Mouse (Mus musculus): ENCODE data around the gene Stn1.

Gene Stn1

DNA sequence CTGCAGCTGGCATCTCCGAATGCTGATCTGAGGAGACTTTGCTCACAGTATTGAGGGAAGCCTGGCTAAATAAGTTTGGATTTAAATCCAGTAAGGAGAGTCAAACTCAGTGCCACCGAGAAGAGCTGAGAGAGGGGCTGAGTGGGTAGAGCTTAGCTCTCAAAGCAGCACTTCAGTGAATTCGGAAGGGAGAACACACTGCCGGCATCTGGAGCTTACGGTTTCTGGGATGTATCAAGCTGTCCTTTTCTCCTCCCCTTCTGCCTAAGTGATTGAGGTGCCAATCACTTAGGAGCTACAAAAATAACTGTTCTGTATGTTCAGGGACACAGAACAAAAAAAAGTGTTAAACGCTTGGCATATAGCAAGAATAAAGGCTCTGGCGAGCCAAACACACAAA is 5.1 kb upstream of the Stn1 start:
- DNase-seq (ENCODE audit: low spot score in 2 of 2), result no peak

DNA sequence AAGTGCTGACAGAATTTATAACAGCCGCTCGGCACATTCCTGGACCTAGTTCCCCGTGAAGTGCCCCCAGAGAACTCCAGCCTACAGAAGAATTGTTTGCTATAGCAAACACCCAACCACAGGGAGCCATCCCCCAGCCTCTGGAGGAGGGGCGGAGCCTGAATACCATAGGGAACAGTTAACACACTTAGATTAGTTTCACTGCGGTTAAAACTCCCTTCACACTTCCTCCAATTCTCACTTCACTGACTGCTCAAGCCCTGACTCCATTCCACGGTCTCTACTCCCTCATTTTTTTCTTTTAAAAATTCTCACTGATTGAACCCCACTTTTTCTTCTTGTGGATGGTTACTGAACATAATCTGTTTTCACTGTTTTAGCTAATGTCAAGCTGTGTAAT is 1.5 kb upstream of the Stn1 start:
- DNase-seq (ENCODE audit: low spot score in 2 of 2), result peak; percentile 69 to 75

DNA sequence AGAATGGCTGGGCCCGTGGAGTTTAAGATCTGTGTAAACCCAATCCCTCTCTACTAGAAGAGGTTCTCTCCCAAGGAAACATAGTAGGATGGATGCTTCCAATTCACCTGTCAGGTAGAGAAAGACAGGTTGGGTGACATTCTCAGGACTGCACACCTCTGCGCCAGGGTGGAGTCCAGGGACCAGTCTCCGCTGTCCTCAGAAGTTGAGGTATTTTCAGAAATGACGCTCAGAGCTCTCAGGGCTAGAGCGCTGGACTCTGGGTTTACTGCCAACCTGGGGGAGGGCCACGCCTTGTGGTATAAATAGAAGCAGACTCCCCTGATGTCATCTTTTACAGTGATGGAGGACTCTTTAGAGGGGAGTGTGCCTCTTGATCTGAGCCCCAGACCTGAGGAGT is 572 bp upstream of the Stn1 start:
- DNase-seq (ENCODE audit: low spot score in 2 of 2), result no peak

DNA sequence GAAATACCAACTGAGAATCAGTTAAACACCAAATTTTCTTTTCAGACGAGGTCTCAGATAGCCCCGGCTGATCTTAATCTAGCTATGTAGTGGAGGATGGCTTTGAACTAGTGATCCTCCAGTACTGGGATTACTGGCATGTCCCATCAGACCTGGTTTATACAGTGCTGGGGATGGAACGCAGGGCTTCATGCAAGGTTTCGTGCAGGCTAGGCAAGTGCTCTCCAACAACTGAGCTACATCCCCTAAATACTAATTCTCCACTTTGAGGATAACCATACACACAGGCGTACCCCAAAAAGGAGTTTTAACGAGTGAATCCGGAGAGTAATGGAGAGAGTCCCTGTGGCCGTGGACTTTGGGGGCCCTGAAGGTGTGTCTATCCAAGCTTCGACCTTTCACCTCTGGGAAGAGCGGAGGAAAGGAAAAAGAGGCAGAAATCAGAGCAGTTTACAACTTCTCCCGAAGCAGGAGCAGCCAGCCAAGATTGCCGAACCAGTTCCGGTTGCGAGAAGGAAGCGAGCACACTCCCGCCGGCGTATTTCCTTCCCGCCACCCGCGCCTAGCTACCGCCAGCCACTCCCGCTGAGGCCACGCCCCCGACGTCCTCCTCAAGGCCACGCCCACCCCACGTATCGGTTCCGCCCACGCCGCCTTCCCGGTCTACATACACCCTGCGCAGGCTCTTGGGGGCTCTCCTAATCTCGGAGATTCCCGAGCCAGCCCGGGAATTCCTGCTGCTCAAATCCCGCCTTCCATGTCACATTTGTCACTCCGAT is 597 bp downstream of the Stn1 start:
- peak; percentile 96 for DNase-seq (ENCODE audit: low spot score in 2 of 2)

DNA sequence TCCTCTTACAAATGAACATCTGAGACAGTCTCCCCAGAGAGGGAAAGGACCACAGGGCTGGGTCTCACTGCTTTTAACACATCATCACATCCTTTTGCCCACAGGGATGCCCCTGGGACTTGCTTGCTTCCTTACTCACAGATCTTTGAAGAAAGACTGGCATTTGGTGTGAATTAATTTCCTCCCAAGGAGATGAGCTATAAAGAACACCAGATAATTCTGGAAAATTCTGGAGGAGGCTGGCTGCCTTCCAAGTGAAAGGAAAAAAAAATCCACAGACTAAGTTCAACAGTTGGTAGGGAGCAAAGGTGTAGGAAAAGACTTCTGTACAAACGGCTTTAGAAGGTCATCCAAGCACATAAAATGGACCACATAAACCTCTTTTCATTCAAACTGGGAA is 3.2 kb downstream of the Stn1 start:
- no peak for DNase-seq (ENCODE audit: low spot score in 2 of 2)

DNA sequence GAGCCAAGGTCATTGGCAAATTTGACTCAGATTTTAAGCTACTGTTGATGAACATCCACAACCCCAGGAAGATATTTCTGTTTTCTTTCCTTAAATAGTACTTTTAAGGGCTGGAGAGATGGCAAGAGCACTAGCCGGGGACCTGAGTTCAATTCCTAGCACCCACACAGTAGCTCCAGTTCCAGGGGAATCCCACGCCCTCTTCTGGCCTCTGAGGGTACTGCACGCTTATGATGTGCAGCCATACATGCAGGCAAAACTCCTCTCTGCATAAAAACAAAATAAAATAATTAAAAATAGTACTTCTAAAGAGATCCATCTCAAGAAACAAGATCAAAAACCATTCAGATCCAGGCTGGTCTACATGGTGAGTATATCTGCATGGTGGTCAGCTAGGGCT is 4.9 kb downstream of the Stn1 start:
- DNase-seq (ENCODE audit: low spot score in 2 of 2), result no peak

DNA sequence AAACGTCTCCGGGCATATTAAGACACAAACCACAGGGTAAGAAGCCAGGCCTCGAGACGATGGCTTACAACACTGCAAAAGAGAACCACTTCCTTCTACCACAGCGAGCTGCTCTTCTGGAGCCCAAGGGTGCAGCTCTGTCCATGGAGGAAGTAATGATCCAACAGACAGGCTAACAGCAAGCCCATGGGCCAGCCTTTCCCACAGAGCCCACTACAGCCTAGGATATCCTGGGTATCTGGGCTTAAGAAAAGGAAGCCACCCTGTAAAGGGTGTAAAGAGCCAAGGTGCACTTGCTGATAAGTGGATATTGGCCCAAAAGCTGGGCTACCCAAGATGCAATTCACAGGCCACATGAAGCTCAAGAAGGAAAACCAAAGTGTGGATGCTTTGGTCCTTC is 6.0 kb downstream of the Stn1 start:
- DNase-seq (ENCODE audit: low spot score in 2 of 2), result no peak

DNA sequence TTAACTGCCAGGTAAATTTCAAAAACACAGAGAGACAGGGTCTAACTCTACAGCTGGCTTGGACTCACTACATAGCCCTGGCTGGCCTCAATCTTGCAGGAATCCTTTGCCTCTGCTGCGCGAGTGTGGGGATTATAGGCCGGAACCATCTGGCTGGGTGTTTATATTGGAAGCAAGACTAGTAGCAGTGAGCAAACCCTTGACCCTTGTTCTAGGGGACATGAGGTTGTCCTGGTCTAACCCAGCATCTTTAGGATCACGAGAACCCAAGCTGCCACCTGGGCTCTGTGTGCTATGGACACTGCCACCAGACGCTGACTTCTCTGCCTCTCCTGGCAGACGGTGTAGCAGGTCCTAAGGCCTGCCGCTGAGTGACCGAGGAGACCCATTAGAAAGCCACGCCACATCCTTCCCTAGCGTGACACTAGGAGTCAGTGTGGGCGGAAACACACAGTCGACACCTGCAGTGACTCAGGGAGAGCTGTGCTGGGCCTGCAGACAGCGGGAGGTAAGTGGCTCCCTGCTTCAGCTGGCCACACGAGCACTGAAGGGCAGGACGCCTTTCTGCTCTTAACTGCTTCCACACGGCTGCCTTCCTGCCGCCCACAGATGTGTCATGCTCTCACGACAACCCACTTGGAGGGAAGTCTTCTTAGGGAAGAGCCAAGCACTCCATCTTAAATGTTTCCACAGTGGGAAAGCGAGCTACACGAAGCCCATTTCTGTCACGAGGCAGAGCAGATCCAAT is 10.9 kb downstream of the Stn1 start:
- DNase-seq (ENCODE audit: low spot score in 2 of 2), result no peak

DNA sequence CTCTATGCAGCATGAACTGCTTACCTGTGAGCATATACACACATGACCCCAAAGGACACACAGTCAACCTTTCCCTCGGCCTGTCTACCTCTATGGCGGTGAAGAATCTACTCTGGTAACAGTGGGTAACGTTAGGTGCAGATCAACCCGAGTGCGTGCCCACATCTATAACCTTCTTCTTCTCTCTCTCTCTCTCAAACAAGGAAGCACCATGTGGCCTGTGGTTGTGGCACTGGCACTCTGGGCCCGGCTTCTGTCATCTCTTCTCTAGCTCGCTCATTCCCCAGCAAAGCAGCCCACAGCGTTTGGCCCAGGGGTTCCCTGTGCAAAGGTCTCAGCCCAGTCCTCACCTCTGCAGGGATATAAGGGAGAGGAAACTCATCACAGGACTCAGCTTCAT is 12.4 kb downstream of the Stn1 start:
- DNase-seq (ENCODE audit: low spot score in 2 of 2), result no peak

DNA sequence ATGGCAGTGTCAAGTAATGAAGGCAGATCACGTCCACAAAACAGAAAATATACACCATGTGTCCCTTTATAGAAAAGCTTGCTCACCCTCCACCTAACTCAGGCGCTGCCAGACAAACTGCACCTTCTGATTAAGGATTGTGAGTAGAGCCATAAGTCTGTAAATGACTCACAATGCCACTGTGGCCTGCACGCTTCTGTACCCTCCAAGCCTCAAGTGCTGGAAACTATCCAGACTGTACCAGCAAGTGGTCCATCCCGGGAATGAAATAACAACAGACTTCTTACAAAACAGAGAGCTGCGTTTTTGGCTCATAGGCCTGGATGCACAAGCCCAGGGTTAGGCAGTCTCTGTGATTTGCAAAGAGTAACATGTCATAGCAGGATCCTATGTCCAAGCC is 15.9 kb downstream of the Stn1 start:
- no peak for DNase-seq (ENCODE audit: low spot score in 2 of 2)

DNA sequence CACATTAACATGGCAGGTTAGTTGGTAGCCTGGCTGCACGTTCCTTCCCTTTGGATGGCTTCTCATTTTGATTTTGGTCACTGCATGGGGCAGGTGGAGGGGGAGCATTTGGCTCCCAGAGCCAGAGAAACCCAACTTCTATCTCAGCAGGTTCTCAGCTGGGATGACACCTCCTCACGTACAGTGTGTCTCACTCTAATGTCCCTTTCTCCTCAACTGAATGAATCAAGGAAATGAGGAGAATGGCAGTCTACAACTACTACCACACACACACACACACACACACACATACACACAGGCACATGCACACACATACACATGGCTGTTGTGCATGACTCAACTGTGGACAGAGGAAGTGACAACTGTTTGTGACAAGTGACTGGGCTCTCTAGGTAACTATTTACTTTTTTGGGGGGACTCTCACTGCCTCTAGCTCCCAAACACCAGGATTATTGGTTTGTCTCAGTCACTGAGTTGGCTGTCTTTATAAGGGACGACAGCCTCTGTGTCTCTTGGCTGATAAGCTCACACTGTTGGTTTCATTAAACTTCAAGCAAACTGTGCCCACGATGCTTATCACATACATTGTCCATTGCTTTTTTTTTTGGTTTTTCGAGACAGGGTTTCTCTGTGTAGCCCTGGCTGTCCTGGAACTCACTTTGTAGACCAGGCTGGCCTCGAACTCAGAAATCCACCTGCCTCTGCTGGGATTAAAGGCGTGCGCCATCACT is 18.0 kb downstream of the Stn1 start:
- no peak for DNase-seq (ENCODE audit: low spot score in 2 of 2)

DNA sequence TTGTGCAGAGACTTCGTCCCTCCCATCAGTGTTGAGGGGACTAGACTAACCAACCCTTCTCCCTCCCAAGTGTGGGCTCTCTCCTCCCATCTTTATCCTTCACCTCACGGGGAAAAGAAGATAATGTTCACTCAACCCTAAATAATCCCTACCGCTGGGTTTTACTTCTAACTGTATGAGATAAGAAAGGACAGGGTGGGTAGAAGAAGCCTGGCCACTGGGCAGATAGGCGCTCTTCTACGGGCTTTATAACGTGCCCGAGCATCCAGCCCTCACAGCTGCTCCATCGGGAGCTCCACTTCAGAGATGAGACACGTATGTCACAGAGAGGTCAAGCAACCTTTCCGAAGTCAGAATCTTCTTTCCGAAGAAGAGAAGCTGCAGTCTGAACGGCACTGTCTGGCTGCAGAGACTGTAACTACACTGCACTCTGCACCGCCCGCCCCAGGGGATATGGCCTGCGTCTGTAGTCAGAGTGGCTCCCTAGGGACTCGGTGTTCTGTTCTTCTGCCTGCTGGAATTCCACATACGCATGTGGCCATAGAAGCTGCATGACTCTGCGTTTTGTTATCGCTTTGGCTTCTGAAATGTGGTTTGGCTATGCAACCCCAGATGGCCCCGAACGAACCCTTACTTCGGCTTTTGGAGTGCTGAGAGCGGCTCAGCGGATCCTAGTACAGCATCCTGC is 18.7 kb downstream of the Stn1 start:
- no peak for DNase-seq (ENCODE audit: low spot score in 2 of 2)

DNA sequence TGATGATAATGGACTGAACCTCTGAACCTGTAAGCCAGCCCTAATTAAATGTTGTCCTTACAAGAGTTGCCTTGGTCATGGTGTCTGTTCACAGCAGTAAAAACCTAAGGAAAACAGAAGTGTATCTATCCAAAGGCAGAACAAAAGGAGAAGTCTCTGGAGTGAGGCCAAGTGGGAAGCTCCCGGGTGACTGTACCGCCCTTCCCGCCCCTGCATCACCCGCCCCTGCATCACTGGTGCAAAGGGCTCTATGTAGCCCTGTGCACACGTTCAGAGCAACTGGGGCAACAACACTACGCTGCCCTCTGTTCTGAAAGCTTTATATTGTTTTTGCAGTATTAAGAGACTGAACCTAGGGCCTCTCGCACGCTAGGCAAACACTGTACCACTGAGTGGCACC is 19.7 kb downstream of the Stn1 start:
- DNase-seq (ENCODE audit: low spot score in 2 of 2), result no peak

DNA sequence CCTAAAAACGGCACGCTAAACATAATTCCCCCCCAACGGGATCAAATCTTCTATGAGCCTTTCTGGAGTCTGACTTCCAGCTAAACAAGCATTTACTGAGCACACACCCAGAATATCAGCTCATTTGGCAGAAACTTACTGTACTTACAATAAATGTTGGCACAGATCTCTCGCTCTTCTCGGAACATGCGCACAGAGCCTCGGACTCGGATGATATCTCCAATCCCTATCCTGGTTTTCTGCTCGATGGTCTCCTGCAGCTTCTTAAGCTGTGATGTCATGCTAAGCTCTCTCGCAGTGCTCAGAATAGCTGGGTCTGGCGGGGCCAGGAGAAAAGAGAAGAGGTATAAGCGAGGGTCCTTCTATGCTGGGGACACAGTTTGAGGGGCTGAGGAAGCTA is 20.4 kb downstream of the Stn1 start:
- no peak for DNase-seq (ENCODE audit: low spot score in 2 of 2)

DNA sequence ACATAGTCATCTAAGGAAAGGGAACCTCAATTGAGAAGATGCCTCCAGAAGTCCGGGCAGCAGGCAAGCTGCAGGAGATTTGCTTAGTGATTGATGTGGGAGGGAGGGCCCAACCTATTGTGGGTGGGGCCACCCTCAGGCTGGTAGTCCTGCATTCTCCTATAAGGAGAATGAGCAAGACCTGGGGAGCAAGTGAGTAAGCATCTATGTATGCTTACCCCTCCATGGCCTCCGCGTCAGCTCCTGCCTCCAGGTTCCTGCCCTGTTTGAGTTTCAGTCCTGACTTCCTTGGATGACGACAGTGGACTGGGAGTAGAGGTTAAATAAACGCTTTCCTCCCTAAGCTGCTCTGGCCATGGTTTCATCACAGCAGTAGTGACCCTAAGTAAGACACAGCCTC is 22.2 kb downstream of the Stn1 start:
- DNase-seq (ENCODE audit: low spot score in 2 of 2), result no peak

DNA sequence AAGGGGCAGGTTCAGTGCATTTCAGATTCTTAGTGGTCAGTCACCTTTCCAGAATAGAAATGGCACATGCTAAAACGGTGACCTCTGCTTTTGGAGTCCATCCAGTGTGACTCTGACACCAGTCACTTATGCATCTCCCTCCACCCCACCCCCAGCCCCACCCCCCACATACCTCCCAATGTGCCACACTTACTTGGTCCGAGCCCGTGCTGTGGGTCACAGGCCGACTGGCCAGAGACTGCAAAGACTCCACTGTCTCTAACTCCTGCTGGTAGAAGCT is 23.7 kb downstream of the Stn1 start:
- no peak for DNase-seq (ENCODE audit: low spot score in 2 of 2)

DNA sequence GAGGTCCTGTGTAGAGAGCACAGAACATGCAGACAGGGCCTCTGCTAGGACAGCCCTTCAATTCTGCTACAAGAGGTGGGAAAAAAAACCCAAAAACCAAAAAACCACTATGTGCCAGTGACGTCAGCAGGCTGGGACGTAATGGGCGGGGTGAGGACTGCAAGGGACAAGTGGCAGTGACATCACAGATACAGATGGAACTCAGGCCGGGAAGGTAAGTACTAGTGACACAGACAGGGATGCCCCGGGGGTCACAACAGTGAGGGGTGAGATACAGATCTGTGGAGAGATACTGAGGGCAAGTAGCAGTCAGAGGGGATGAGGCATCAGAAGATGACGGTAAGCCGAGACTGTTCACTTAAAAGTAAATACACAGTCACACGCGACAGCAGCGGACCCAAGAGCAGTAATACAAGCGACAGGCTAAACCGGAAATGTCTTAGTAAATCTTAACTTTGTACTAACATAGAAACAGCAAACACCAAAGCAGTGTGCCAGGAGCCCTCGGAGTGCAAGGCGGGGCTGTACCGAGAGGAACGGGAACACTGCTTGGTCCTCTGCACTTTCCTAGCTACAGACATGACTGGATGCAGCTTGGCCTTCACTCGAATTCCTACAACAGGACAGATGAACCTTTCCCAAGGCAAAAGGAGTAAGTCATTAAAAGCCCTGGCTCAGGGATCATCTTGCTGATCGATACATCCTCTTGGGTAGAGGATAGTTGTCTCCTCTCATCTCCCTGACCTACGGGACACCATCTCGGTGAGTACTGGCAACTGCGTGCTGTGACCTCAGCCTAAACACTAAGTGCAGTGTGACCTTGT is 24.3 kb downstream of the Stn1 start:
- no peak for DNase-seq (ENCODE audit: low spot score in 2 of 2)

DNA sequence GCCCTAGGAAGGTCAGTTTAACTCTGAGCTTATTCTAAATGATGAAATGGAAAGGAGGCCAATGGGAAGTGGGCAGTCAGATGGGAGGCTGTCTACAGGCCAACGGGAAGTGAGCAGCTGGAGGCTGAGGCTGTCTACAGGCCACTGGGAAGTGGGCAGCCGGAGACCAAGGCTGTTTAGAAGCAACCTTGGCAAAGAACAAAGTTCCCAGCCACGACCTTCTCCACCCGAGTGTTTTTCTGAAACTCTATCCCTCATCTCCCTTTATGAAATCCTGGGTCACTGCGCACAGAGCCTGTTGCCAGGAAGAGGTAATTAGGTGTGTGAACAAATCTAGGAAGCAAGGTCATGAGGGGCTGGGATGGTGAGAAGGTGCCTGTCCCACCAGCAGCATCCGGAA is 25.3 kb downstream of the Stn1 start:
- DNase-seq (ENCODE audit: low spot score in 2 of 2), result no peak

DNA sequence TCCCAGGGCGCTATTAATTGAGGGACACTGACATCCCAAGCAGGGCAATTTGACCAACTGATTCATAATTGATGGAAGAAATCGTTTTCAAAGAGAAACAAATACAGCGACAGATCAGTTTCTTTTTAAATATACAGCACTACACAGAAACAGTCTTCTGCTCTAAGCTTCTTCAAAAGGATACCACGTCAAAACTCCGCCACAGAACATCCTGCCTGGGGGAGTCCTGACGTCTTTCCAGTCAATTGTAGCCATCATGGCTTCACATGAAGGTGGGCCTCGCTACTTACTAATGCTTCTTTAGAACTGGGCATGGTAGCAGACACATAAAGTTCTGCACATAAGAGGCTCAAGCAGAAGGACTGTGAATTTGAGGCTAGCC is 26.0 kb downstream of the Stn1 start:
- DNase-seq (ENCODE audit: low spot score in 2 of 2), result no peak

DNA sequence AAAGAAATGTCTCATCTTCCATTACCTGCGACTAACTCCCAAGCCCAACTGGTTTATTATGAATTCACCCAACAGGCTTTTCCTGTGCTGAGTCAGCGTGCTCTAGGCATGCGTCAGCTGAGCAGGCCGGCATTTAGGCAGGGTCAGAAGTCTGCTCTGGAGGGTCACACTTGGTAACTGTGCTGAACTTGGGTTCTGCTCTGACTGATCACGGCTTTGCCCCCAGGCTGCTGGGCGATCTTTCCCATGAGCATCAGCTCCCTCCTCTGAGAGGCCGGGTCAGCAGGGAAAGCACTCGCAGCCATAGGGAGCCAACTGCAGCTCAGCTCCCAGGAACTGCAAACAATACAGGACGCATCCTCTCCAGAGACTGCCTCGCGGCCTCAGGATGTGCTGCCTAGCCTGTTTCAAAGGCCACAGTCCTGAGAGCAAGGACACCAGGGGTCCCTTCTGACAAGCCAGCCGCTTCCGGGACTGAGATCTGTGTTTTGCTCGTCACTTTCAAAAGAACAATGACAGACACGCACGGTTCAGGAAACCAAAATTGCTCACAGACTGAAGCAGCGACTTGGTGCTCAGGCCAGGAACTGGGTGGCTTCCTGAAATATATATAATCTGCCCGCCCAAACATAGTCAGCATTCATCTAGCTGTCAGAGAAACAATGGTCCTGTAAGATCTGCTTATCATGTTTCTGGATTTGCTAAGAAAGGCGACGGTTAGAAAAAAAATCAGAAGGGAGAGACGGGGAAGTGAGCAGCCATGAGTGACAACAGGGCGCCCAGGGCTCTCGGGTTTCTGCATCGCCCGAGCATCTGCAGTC is 26.6 kb downstream of the Stn1 start:
- peak; percentile 48 to 50 for DNase-seq (ENCODE audit: low spot score in 2 of 2)

DNA sequence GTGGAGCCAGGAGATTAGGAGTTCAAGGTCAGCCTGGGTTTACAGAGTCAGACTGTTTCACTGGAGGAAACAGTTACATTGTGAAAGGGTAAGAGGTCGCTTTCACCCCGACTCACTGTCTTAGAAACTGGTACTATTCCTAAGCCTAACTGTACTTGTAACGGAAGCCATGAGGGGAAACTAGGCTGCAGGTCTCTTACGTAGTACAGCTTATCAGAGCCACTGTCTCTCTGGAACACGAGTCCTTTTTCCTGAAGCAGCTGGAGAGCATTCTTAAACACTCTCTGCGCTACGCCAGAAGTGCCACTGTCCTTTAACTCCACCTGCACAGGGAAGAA is 27.2 kb downstream of the Stn1 start:
- DNase-seq (ENCODE audit: low spot score in 2 of 2), result no peak
